Mouse (Mus musculus): ENCODE data around the gene Cog7. TPM values are rescaled to one million over a fixed set of nuclear protein-coding genes. Genes with fewer than 3 reads are reported as not detected.

Gene Cog7
- polyA plus RNA-seq, 1 experiment: 4.4 TPM

GRCm38 (mm10) chr7:121912250-121912649 is 69.3 kb downstream of the Cog7 start:
- Histone ChIP-seq H3K9me3 (no peaks in the 10 kb centered on the region), H3K4me1 (peaks cover 8% of the 10 kb centered on the region; the same call in 1 of the 2 replicates), H3K36me3 (replicated peaks; ENCODE audit: low read length) (no peaks in the 10 kb centered on the region), H3K27me3 (replicated peaks) (peaks cover 28% of the 10 kb centered on the region), H3K4me3 (replicated peaks) (no peak overlapping the region)
- TF ChIP-seq FLI1 (IDR thresholded peaks at IDR 0.05; ENCODE audit: low read length) (no peak), GATA1 (IDR thresholded peaks at IDR 0.05; ENCODE audit: borderline replicate concordance, low read length) (no peak)

GRCm38 (mm10) chr7:121906879-121907278 is 74.6 kb downstream of the Cog7 start:
- Histone ChIP-seq H3K27me3 (replicated peaks) (peaks cover 41% of the 10 kb centered on the region), H3K9me3 (no peaks in the 10 kb centered on the region), H3K4me3 (replicated peaks) (no peak overlapping the region), H3K4me1 (peaks cover 4% of the 10 kb centered on the region; the same call in 1 of the 2 replicates), H3K36me3 (replicated peaks; ENCODE audit: low read length) (no peaks in the 10 kb centered on the region)
- TF ChIP-seq FLI1 (IDR thresholded peaks at IDR 0.05; ENCODE audit: low read length) (no peak), GATA1 (IDR thresholded peaks at IDR 0.05; ENCODE audit: borderline replicate concordance, low read length) (no peak)

- H3K4me3 ChIP-seq (replicated peaks): no peak overlapping the region
- no peak for TF ChIP-seq FLI1 (IDR thresholded peaks at IDR 0.05; ENCODE audit: low read length)
- no peak for TF ChIP-seq GATA1 (IDR thresholded peaks at IDR 0.05; ENCODE audit: borderline replicate concordance, low read length)
- H3K9me3 ChIP-seq: no peaks in the 10 kb centered on the region
- H3K4me1 ChIP-seq: peaks cover 12% of the 10 kb centered on the region
- peaks cover 55% of the 10 kb centered on the region for H3K27me3 ChIP-seq (replicated peaks)
- H3K36me3 ChIP-seq (replicated peaks; ENCODE audit: low read length): no peaks in the 10 kb centered on the region
Measured at GRCm38 (mm10) chr7:121902757-121903411, 78.6 kb downstream of the Cog7 start.

DNA sequence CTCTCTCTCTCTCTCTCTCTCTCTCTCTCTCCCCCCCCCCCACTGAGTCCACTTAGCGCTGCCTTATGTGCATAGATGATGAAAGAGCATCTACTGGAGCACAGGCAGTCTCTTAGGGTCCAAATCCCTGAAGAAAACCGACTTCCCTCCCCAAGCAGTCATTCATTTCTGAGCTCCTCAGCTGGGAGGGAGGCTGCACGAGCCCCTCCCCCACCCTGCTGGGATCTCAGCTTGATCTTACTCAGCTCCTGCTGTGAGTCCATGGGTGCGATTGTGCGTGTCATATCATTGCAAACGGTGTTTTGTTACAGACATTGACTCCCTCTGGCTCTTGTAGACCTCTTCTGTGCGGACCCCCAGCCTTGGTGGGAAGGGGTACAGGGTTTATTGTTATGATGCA is 81.6 kb downstream of the Cog7 start:
- H3K4me1 ChIP-seq: peaks cover 12% of the 10 kb centered on the region
- peaks cover 61% of the 10 kb centered on the region for H3K27me3 ChIP-seq (replicated peaks)
- H3K36me3 ChIP-seq (replicated peaks; ENCODE audit: low read length): no peaks in the 10 kb centered on the region
- no peak overlapping the region for H3K4me3 ChIP-seq (replicated peaks)
- no peaks in the 10 kb centered on the region for H3K9me3 ChIP-seq
- no peak for TF ChIP-seq FLI1 (IDR thresholded peaks at IDR 0.05; ENCODE audit: low read length)
- no peak for TF ChIP-seq GATA1 (IDR thresholded peaks at IDR 0.05; ENCODE audit: borderline replicate concordance, low read length)

DNA sequence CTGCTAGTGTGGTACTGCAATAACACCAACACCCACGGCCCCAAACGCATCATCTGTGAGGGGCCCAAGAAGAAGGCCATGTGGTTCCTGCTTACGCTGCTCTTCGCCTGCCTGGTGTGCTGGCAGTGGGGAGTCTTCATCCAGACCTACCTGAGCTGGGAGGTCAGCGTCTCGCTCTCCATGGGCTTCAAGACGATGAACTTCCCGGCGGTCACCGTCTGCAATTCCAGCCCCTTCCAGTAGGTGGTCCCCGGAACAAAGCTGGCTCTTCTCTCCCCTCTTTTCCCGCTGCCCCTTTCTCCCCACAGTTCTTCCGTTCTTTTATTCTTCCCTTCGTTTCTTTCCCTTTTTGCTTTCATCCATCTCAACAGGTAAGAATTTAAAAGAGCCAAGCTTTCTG is 82.2 kb downstream of the Cog7 start:
- TF ChIP-seq GATA1 (IDR thresholded peaks at IDR 0.05; ENCODE audit: borderline replicate concordance, low read length) (no peak), FLI1 (IDR thresholded peaks at IDR 0.05; ENCODE audit: low read length) (no peak)
- peaks cover 61% of the 10 kb centered on the region for H3K27me3 ChIP-seq (replicated peaks)
- H3K36me3 ChIP-seq (replicated peaks; ENCODE audit: low read length): no peaks in the 10 kb centered on the region
- peak overlapping the region; percentile 48 for H3K4me3 ChIP-seq (replicated peaks)
- H3K9me3 ChIP-seq: no peaks in the 10 kb centered on the region
- peaks cover 12% of the 10 kb centered on the region for H3K4me1 ChIP-seq

GRCm38 (mm10) chr7:121896689-121897088 is 84.8 kb downstream of the Cog7 start:
- H3K27me3 ChIP-seq (replicated peaks): peaks cover 43% of the 10 kb centered on the region
- H3K36me3 ChIP-seq (replicated peaks; ENCODE audit: low read length): no peaks in the 10 kb centered on the region
- H3K9me3 ChIP-seq: peaks cover 2% of the 10 kb centered on the region; the same call in 1 of the 2 replicates
- TF ChIP-seq FLI1 (IDR thresholded peaks at IDR 0.05; ENCODE audit: low read length): no peak
- TF ChIP-seq GATA1 (IDR thresholded peaks at IDR 0.05; ENCODE audit: borderline replicate concordance, low read length): no peak
- H3K4me1 ChIP-seq: peaks cover 8% of the 10 kb centered on the region
- no peak overlapping the region for H3K4me3 ChIP-seq (replicated peaks)

- no peaks in the 10 kb centered on the region for H3K36me3 ChIP-seq (replicated peaks; ENCODE audit: low read length)
- H3K4me1 ChIP-seq: no peaks in the 10 kb centered on the region
- peaks cover 11% of the 10 kb centered on the region for H3K27me3 ChIP-seq (replicated peaks)
- H3K4me3 ChIP-seq (replicated peaks): no peak overlapping the region
- peaks cover 4% of the 10 kb centered on the region; the same call in 1 of the 2 replicates for H3K9me3 ChIP-seq
- TF ChIP-seq FLI1 (IDR thresholded peaks at IDR 0.05; ENCODE audit: low read length) (no peak), GATA1 (IDR thresholded peaks at IDR 0.05; ENCODE audit: borderline replicate concordance, low read length) (no peak)
Measured at GRCm38 (mm10) chr7:121890636-121891360, 90.7 kb downstream of the Cog7 start.

DNA sequence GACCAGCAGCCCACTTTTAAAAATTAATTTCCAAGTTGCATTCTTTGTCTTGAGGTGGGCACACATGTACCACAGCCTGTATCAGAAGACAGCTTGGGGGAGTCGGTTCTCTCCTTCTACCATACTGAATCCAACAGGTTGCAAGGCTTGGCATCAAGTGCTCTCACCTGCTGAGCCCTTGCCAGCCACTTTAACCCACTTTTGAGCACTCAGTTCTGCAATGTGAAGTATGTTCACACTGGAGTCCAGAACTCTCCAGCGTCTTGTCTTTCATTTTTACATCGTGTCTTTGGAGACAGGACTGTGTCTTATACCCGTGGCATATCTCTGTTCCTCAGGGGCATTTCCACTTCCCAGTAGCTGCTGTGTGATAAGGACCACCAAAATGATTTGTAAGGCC is 101.3 kb downstream of the Cog7 start:
- Histone ChIP-seq H3K4me3 (replicated peaks) (no peak overlapping the region), H3K4me1 (no peaks in the 10 kb centered on the region), H3K27me3 (replicated peaks) (peaks cover 12% of the 10 kb centered on the region), H3K36me3 (replicated peaks; ENCODE audit: low read length) (no peaks in the 10 kb centered on the region), H3K9me3 (no peaks in the 10 kb centered on the region)
- TF ChIP-seq GATA1 (IDR thresholded peaks at IDR 0.05; ENCODE audit: borderline replicate concordance, low read length): no peak
- no peak for TF ChIP-seq FLI1 (IDR thresholded peaks at IDR 0.05; ENCODE audit: low read length)

GRCm38 (mm10) chr7:121874784-121875183 is 106.7 kb downstream of the Cog7 start:
- H3K36me3 ChIP-seq (replicated peaks; ENCODE audit: low read length): no peaks in the 10 kb centered on the region
- H3K4me1 ChIP-seq: peaks cover 5% of the 10 kb centered on the region
- TF ChIP-seq FLI1 (IDR thresholded peaks at IDR 0.05; ENCODE audit: low read length): no peak
- TF ChIP-seq GATA1 (IDR thresholded peaks at IDR 0.05; ENCODE audit: borderline replicate concordance, low read length): no peak
- H3K4me3 ChIP-seq (replicated peaks): no peak overlapping the region
- peaks cover 22% of the 10 kb centered on the region for H3K27me3 ChIP-seq (replicated peaks)
- no peaks in the 10 kb centered on the region for H3K9me3 ChIP-seq

GRCm38 (mm10) chr7:121873998-121874397 is 107.5 kb downstream of the Cog7 start:
- no peak overlapping the region for H3K4me3 ChIP-seq (replicated peaks)
- peaks cover 22% of the 10 kb centered on the region for H3K27me3 ChIP-seq (replicated peaks)
- H3K36me3 ChIP-seq (replicated peaks; ENCODE audit: low read length): no peaks in the 10 kb centered on the region
- peaks cover 5% of the 10 kb centered on the region for H3K4me1 ChIP-seq
- H3K9me3 ChIP-seq: no peaks in the 10 kb centered on the region
- TF ChIP-seq FLI1 (IDR thresholded peaks at IDR 0.05; ENCODE audit: low read length) (no peak), GATA1 (IDR thresholded peaks at IDR 0.05; ENCODE audit: borderline replicate concordance, low read length) (no peak)
